Mouse (Mus musculus) adrenal gland, postnatal 25 days (tissue): ENCODE measurements around the gene Slc18b1. TPM values are rescaled to one million over a fixed set of nuclear protein-coding genes. Genes with fewer than 3 reads are reported as not detected.
"Not testable (repeated sequence)": the region's sequence is repeated elsewhere in the genome, so short reads cannot be mapped to it uniquely, and the experiment has no call there.

ENCODE experiments used
- DNase-seq: peaks from one replicate; pipeline ENCODE4 v3.0.0; 2021; ENCODE audit warnings: mixed read lengths
- long read RNA-seq: library from polyadenylated mRNA; stranded (forward); transcript quantifications from one replicate; pipeline ENCODE4 v2.0.0, GENCODE M21; 2021
- total RNA-seq: library from RNA; stranded (reverse); gene quantifications from 2 replicates; pipeline ENCODE4 v1.2.3, GENCODE M21; 2021

The Slc18b1 gene
- total RNA-seq: 27.7 and 31.4 TPM in 2 replicates
- long read RNA-seq, partial matches to known transcripts: 0 of 6 reads
- long read RNA-seq, other reads (novel, unspliced or antisense): 3 of 6 reads

DNA sequence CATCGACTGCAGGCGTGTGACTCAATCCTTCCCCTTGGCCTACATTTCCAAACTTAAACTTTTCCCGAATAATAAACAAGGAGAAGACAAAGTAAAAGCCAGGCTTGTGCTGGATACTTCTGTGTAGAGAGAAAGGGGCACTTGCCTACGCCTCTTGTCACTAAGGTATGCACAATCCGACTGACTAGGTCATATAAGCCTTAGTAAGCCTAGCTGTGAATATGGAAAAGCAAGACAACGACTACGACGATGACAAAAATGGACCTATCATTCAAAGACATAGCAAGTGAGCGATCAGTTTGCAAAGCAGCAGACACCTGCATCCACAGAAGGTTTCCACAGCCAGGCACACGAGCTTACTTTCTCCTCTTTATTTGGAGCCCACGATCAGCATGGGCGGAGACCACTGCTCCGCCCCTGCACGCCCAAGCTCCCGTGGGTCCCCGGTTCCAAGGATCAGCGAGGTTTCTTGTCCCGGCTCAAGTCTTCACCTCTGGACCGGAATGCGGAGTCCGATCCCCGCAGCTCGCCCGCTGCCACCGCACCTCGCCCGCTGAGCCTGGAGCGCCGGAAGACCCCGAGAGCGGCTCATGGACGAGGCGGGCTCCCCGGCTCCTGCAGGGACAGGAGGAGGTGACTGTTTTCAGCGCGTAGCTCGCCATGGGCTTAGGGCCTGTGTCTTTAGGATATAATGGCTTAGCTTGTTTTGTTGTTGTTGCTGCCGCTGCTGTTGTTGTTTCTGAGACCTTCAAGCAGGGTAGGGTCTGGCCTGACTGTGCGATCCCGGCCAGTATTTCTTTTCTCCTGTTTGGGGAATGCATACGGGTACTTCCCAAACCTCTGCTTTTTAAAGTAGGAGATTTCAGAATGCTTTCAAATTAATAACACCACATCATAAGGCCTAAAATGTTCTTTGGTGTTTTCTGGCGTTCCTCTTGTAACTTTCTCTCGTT, at the start of gene Slc18b1:
Gene Slc18b1, plus strand, starts transcription at position 436 of the 953 bp plus-strand sequence.
- DNase-seq: peak; percentile 54

DNA sequence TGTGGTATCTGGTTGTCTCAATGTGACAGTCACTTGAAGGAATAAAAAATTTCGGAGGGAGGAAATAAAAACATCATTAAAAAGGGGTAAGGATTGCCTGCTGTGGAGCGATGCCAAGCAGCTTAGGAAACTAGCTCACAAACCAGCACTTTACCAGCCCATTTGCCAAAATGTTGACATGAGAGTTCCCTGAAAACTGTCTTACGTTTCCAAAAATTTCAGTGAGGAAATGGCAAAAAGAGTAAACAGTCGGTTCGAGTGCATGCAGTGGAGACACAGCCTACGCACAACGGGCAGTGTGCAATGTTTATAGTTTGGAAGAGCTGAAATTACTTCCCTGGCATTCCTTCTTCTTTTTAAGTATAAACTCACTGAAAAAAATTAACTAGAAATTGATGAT, 42.6 kb upstream of the Slc18b1 start:
- DNase-seq: no peak

DNA sequence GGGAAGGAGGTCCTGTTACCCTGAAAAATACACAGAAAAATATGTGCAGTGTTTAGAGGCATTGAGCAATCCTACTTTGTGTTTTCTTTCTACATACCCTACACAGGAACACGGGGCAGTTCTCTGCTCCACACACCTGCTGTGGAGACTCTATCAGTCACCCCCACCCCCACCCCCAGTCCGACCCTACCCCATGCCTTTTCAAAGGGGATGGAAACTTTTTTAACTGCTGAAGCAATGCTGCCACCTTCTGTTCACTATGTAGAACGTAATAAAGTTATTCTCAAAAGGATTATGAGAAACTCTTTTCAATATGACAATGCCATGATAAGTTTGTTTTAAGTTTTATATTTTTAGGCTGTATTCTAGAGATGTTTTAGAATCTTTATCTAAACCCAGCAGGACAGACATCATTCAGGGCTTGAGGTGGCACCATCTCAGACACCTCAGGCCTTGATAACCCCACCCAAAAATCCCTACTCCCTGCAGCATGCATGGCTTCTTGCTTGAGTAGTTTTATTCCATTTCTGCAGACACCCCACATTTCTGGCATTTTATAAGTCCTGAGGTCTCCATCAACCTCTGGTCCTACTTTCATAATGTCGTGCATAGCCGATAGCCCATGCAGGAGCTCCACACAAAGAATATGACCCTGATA, 19.4 kb upstream of the Slc18b1 start:
- no peak for DNase-seq

DNA sequence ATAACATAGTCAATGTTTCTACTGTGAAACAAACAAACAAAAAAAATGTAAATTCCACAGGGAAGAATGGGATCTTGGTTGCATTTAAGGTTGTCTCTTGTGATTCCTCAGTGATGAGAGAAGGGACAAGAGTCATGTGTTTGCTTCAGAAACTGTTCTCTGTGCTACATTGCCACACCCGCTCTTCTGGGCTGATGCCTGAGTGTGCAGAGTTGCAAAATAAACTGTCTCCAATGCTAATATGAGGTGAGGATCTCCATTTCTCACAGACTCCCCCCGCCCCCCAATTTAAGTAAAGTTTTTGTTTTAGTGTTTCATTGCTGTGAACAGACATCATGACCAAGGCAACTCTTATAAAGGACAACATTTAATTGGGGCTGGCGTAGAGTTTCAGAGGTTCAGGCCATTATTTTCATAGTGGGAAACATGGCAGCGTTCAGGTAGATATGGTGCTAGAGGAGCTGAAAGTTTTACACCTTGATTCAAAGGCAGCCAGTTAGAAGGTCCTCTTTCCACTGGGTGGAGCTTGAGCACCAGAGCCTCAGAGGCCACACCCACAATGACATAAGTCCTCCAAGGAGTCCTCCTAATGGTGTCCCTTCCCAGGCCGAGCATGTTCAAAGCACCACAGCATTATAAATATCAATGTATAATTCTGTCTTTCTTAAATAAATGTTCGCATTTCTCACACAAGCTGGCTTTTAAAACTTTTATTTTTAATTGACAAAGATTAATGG, 16.1 kb upstream of the Slc18b1 start:
- no peak for DNase-seq

DNA sequence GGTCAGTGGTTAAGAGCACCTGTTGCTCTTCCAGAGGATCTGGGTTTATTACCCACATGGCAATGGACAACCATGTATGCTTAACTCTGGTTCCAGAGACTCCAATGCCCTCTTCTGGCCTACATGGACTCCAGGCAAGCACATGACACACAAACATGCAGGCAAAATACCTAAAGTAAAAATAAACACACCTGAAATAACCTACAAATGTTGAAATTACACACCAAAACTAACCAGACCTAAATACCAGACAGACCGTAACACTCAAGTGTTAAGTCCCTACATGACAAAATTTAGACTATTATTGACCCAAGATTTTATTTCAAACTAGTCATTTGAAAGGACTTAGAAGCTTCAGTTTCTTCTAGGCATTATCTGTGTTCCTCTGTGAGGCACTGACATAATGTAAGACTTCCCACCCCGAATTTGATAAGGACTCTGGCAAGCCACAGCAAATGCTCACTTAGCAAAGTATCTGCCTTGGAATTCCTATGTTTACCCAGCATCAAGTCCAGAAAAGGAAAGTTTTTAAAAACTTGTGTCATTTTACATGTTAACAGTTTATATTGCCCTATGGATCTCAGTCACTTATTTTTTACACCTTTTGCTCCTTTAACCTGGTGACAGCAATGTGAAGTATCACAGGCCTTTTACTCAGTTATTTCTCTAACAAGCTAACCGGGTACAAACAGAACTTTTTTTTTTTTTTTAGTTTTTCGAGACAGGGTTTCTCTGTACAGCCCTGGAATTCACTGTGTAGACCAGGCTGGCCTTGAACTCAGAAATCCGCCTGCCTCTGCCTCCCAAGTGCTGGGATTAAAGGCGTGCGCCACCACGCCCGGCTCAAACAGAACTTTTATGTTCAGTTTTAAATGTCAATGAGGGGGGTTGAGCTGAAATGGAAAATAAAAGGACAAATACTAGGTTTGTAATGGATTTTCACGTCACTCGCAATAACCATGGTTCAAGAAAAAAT, 14.7 kb upstream of the Slc18b1 start:
- DNase-seq: no peak

DNA sequence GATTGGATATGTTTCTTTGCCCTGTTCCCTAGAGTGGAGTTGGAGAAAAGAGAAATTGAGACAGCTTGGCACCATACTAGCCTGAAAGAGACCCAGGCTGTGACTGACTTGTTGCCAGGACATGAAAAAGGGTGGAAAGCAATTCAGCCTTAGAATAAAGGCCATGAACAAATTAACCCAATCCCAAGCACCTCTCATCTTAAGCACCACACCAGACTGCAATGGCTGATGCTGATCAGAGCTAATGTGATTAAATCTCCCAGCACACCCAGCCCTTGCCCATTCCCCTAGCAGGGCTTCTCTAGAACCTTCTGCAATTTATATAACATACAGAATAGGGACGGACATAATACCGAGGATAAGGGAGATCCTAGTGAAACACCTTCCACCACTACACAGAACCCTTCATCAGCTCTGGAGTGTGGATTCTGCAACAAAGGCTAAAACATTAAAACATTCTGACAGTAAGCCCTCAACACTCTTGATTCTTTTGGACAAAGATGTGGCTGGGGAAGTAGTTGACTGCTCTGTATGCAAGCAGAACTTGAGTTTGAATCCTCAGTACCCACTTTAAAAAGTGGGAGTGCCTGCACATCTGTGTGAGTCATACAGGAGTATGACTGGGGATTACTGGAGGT, 13.8 kb upstream of the Slc18b1 start:
- no peak for DNase-seq

DNA sequence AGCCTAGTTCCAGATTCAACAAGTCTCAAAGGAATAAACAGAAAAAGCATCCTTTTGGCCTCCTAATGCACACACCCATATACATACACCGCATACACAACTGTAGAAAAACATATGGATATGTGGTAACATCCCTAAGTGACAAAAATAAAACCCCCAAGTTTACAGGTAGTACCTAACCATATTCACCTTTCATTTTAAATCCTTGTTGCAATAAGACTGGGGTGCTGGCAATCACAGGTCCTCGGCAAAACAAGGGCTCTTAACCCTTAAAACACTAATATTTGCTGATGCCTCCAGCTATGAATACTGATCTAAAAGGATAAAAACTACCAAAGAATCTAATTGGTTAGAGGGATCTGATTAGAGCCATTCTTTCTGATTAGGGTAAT, 13.3 kb upstream of the Slc18b1 start:
- no peak for DNase-seq

DNA sequence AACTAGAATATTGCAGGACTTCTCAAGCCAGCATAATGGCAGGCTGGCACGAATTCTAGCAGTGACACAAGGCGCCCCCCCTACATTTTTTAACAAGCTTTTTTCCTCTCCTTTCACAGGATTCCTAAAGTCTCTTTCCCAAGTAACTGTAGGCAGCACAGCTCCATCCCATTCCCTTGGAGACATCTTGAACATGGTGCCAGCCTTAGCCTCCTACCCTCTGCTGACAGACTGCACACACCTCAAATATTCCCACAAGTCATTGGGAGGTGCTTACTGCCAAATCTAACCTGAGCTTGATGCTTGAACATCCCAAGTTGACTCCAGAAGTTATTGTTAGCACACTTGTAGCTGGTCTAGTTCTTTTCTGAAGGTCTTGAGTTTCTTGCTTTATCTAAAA, 12.7 kb upstream of the Slc18b1 start:
- DNase-seq: no peak

DNA sequence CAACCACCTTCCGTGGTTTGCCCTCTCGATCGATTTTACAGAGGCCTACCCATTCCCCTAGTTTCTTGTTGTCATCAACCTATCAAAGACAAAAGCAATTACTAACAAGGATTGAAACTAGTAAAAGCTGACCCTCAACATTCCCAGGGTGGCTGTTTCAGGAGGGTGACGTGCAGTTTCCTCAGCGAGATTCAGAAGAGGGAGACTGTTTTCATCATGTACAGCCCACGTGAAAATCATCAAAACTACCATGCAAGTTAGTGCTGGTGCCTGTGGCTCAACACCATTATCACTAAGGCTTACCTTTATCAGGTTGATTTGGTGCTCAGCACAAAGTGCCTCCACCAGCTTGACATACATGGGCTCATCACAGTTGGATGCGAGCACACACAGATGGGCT, 11.2 kb upstream of the Slc18b1 start:
- not testable (repeated sequence) for DNase-seq

DNA sequence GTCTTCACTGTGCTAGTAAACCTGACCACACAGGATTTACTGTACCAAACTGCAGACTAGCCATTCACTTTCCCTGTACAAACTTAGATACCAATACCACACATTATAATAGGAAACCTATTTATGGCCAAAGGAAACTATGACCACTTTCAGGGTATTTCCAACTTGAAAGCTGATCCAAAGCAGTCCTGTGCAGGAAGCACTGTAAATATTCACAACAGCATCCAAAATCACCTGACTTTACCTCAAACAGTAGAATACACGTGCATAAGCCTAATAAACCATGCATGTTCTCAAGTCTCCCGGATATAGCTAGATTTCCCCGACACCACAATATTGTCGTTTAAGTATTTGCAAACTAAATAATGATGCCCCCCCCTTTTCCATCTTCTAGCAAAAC, 10.7 kb upstream of the Slc18b1 start:
- no peak for DNase-seq

DNA sequence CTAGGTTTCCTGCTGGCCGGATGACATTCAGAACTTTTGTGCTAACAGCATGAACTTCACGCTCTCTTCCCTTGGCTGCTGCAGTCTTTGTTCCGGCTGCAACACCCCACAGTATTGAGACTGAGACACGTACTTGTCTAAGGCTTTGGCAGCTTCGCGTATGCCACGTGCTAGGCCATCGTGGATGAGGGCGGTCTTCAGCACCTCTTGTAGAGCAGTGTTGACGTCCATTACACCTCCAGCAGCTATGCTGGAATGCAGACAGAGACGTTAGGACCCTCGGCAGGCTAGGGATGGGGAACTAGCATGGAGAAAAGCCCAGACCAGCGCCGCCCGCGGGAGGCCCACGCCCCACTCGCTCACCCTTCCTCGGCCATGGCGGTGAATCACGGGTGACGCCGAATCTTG, 10.2 kb upstream of the Slc18b1 start:
- DNase-seq: not testable (repeated sequence)

DNA sequence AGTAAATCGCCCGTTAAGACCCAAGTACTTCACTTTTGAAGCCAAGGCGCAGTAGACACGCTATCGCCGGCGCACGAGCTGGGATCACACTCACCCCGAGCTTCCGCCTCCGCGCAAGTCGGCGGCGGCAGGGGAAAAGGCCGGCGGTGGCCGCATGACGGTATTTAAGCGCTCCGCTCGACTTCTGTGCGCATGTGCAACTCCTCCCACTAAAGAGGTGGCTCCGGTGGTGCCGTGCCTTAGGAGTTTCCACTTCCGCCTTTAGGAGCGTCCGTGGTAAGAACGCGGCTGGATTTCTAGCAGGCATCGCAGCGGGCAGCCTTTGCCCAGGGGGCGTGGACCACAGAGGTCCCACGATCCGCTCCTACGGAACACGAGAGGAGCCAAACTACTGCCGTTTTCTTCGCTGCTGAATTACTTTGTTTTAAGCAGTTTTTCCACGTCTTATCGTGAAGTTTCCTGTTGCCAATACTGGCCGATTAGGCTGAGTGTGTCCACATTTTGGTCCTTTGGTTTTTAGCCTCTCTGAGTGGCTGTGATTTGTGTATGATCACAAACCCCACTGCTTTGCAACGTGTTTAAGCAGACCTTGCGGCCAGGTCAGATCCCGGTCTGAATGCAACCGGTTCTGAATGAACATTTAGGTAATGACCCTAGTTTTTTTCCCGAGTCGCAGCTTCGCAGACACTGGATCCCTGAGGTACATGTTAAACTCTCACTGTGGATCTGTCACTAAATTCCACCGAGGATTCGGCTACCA, 9.5 kb upstream of the Slc18b1 start, which contains the start of gene Rps12:
Gene Rps12, minus strand, starts transcription at position 214 of the 760 bp plus-strand sequence.
- peak; percentile 98 for DNase-seq

DNA sequence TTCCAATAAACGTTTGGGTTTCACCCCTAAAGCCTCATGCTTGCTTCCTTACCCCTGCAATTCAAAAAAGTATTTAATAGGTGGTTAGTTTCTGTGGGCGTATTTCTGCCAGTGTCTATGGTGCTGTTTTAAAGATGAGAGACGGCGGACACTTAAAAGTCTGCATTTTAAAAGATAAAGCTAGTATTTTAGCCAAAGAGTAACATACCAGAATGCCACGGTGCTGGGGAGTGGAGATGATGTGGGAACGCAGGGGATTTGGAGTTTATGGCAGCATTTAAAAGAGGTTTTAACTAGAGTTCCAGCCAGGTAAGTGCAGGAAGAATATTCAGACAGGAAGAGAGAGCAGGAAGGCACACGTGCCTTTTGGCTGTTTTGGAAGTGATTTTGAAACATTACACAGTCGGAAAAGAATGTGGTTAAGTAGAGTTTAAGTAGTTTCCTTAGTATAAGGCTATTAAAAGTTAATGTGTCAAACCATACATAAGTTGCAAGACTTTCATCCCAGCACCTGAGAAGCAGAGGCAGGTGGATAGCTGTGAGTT, 8.7 kb upstream of the Slc18b1 start:
- DNase-seq: no peak

DNA sequence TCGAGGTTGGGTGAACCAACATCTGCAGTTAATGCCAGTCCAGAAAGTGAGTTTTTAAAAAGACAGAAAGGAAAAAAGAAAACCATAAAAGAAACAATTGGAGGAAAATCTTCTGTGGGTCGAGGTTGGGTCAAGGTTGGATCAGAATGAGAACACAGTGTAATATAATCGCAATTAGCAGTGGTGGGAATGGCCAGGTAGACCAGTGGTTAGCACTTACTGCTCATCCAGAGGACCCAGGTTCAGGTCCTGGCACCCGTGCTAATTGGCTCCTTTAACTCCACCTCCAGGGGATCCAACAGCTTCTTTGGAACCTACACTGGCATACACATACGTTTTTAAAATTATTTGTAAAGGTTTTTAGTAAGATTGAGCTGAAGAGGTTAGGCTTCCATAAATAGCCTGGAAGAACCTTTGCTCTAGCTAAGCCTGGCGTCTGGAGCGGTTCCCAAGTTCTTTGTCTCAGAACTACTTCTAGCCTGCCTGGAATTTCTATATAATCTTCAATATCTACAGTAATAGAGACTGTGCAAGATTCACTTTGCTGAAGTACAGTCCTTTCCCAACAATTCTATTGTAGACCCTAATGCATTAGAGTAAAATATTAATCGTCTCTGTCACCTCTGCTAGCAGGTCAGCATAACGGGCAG, 790 bp upstream of the Slc18b1 start:
- no peak for DNase-seq

DNA sequence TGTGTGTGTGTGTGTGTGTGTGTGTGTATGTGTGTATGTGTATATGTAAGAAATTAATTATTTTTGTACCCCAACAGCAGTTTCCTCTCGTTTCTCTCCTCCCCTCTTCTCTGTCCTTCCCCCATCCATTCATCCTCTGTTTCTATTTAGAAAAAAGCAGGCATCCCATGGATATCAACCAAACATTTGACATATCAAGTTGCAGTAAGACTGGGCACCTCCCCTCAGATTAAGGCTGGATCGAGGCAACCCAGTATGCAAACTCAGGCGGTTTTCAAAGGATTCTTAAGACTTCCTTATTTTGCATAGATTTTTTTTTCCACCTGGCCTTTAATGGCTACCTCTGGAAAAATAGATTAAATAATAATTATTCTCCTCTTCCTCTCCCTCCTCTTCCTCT, 820 bp downstream of the Slc18b1 start:
- DNase-seq: no peak

DNA sequence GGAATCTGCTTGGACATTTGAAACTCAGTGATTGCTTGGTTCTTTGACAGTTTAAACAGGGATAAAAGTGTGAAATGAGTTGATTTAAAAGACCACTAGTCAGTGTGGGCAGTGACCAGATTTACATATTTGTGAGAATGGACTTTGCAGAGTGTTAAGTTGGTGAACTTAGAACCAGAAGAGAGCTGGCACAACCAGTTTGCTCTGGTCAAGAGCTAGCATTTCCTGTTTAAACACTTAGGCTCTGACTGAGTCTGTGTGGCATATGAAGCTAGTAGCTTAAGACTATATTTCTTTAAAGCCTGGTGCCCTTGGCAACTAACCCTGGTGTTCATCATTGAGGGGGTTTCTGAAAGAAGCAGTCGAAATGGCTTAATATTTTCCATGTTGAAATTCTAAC, 1.4 kb downstream of the Slc18b1 start:
- DNase-seq: no peak

DNA sequence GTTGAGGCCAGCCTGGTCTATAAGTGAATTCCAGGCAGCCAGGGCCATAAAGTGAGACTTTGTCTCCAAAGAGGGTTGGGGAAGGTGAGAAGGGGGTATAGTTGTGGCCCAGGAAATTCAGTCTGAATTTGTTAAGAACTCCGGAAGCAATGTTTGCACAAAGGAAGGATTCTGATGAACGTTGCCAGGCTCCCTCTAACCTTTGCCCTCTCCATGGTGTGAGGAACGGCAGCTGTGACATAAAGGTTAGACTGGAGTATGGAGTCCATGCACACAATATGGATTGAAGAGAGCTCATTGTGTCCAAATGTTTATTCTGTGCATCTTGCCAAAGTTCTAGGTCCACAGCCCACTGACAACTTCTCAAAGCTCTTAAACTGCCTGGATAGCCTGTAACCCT, 3.1 kb downstream of the Slc18b1 start:
- DNase-seq: no peak

DNA sequence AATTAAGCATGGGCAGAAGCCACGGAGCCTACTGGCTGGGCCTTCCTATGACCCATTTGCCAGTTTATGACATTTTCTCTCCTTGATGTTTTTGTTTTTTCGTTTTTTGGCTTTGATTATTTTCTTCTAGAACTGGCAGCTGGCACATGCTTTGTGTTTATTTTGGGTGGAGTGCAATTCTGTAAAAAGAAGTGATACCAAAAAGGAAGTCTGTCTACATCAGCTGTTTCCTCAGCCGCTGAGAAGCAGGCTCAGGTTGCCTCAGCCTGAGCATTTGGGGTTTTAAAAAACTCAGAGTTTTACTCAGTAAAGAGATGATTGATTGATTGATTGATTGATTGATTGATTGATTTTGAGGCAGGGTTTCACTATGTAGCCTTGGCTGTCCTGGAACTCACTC, 6.1 kb downstream of the Slc18b1 start:
- no peak for DNase-seq

DNA sequence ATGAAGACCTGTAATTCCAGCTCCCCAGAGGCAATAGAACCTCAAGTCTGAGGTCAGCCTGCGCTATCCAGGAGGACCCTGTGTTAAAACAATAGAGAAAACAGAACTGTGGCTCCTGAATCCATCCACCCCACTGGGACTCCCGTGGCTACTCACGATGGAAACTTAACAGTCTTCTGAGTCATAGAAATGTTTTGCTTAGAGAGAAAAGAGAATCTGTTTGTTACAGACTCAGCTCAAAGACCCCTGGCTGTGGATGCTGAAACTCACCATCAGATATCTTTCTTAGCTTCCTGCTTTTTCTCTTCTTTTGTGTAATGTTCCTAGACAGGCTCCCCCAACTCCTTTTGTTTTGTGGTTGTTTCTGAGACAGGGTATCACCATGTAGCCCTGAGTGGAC, 7.9 kb downstream of the Slc18b1 start:
- DNase-seq: no peak
